Mouse (Mus musculus) 416B (cell line): ENCODE measurements at regions not wholly inside any gene's neighbourhood (a gene's known extent, or its start where the extent isn't known, plus 50 kb on each side); places are given as distances from the start of the nearest gene placed in this dataset.

Experiments
- DNase-seq: peaks from one replicate; pipeline ENCODE4 v3.0.0; 2011; ENCODE audit warnings: low read depth

- no peak for DNase-seq
Observed at GRCm38 (mm10) chr5:29142957-29143356, 52.8 kb upstream of the Rnf32 start.

GRCm38 (mm10) chr5:29142502-29142901, 53.3 kb upstream of the Rnf32 start:
- DNase-seq, result no peak

DNA sequence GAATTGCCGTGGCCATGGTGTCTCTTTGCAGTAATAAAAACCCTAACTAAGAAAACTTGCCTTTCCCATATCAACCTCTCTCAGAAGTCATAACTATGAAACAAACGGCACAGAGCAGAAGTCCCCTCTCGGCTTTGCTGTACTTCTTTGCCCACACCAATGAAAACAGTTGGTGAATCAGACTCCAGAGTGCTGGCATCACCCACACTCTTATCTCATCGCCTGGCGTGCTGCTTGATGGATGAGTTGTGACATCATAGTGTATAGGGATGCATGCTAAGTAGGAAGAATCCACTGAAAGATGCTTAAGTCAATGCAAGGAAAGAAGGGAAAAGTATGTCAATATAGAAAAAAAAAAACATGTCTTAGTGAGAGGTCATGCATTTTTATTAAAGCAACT, 58.3 kb upstream of the Rnf32 start:
- DNase-seq, result peak; percentile 13

- no peak for DNase-seq
Observed at GRCm38 (mm10) chr5:29132261-29132660, 63.5 kb upstream of the Rnf32 start.

GRCm38 (mm10) chr5:29131762-29132161, 64.0 kb upstream of the Rnf32 start:
- no peak for DNase-seq

DNA sequence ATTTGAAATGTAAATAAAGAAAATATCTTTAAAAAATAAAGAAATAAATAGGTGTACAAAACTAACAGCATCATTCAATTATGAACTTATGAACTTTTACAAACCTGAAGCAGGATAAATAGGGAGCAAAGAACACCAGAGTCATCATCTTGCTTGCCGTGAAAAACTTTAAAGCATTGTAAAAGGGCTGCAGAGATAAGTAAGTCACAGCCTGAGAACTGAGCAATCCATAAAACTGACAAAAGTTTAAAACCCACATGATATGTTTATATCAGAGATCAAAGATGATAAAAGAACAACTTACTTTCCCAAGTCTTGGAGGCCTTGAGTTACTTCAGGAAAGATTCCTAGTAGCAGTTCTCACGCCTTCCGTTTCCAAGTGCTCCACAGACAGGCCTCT, 66.1 kb upstream of the Rnf32 start:
- no peak for DNase-seq

GRCm38 (mm10) chr5:29116942-29117341, 78.8 kb upstream of the Rnf32 start:
- no peak for DNase-seq

DNA sequence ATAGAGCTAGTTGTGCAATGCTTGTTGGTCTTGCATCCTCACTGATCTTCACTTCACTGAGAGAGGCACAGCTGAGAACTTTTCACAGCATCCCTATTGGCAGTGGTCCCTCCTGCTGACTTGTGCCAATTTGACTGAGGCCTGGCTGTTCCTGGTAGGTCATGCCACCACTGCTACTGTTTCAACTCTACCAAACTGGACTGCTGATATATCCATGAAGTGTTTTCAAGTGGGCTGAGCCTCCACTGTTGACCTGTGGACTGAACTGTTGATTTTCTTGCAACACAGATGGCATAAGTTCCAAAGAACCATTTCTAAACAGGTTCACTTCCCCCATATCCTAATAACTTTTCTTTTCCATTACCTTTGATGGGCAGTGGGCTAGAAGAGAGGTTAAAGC, 83.3 kb upstream of the Rnf32 start:
- DNase-seq, result no peak

- DNase-seq, result no peak
Observed at GRCm38 (mm10) chr5:29107276-29107675, 88.5 kb upstream of the Rnf32 start.

- DNase-seq, result no peak
Observed at GRCm38 (mm10) chr5:29083288-29083687, 112.5 kb upstream of the Rnf32 start.

- DNase-seq, result no peak
Observed at GRCm38 (mm10) chr5:29054393-29054792, 141.4 kb upstream of the Rnf32 start.

- peak; percentile 15 for DNase-seq
Observed at GRCm38 (mm10) chr5:29036636-29037035, 159.2 kb upstream of the Rnf32 start.

DNA sequence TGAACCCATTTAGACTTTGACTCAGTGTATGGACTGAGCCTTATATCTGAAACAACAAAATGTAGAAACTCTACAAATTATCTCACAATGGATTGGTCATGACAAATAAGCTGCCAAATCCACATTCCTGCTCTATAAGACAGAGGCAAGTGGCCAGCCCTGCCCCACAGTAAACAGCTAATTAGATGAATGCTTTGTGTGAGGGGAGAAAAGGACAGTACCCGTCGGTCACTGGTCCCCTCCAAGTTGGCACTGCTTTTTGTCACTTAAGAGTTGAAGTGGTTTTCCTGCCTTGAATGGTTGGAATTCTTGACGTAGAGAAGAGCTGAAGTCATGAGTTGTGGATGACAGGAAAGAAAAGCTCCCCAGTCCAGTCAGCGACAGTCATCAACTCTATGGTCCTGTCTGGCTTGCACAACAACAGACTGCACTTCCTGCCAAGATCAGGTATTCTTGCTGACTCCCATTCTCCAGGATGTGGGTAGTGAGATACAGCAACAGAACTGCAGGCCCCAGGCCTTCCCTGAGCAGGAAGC, 162.3 kb upstream of the Rnf32 start:
- no peak for DNase-seq

DNA sequence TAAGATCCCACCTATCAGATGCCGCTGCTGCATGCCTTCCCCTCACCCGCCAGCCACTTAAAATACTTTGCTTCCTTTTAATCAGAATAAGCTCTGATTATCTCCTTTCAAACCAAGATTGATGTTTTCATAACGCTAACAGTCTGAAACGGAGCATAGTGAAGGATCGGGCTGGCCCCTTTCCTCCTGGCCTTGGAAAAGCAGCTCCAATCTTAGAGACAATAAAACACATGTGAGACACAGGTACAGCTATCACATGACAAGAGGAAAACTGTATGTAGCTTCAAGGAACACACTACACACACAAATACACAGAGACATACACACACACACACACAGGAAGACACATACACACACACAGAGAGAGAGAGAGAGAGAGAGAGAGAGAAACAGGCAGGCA, 165.3 kb upstream of the Rnf32 start:
- DNase-seq, result no peak

- no peak for DNase-seq
Observed at GRCm38 (mm10) chr5:29029957-29030356, 165.8 kb upstream of the Rnf32 start.

GRCm38 (mm10) chr5:29025045-29025444, 170.7 kb upstream of the Rnf32 start:
- no peak for DNase-seq

GRCm38 (mm10) chr5:28992796-28993195, 203.0 kb upstream of the Rnf32 start:
- DNase-seq, result no peak

DNA sequence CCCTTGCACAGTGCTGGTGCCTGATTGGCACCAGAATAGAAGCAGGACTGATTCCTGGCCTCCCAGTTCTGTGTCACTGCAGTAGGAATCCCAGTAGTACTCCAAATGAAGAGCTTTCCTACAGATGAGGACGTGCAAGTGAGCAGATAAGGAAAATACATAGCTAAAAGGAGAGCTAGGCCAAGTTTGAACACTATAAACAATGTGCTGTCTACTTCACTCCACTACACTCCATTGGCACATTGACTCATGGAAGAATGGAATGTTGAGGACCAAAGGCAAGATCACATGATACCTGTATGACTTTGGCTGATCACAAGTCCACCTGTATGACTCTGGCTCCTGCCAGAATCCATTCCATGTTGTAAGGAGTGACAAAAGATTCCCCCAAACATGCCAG, 215.9 kb upstream of the Rnf32 start:
- DNase-seq, result no peak

- no peak for DNase-seq
Observed at GRCm38 (mm10) chr5:28970404-28970803, 225.4 kb upstream of the Rnf32 start.

DNA sequence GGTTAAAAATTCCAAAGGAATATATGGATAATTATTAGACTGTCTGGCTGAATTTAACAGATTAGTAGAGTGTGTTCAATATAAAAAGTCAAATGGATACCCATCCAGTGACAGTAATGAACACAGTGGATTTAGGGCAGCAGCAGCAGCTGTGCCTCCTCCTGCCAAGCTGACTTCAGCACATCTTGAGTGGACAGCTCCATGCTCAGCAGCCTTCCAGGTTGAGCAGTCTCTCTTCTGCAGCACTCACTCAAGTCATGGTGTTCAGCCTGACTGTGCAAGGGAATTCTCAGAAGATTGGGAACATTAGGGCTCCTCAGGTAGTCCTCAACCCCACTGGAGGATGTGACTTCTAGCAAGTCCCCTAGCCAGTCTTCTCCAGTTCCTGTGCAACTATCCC, 240.8 kb upstream of the Rnf32 start:
- peak; percentile 8 for DNase-seq

DNA sequence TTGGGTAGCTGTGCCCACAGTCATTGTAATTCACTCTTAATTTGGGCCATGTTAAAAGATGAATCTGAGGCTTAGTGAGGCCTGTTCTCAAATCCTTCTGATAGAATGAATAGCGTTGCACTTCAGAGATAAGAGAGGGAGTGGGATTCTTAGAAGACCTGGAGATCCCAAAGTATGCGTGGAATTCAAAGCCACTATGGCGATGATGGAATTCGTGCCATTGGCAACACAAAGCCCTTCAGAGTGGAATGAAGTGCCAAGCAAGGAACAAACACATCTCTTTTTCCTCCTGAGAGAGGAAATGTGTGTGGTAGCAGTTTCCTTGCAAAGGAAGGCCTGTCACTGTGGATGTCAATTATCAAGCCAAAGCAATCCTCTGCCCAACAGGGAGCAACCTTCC, 248.3 kb upstream of the Rnf32 start:
- no peak for DNase-seq

GRCm38 (mm10) chr5:28943571-28944316, 252.0 kb upstream of the Rnf32 start:
- no peak for DNase-seq

- DNase-seq, result no peak
Observed at GRCm38 (mm10) chr5:28940972-28941371, 254.8 kb upstream of the Rnf32 start.
